Mouse (Mus musculus) gastrocnemius, postnatal 25 days (tissue): ENCODE measurements around the gene Acad12. TPM values are rescaled to one million over a fixed set of nuclear protein-coding genes. Genes with fewer than 3 reads are reported as not detected.
"Not testable (repeated sequence)": the region's sequence is repeated elsewhere in the genome, so short reads cannot be mapped to it uniquely, and the experiment has no call there.

Experiments used
- DNase-seq: peaks from one replicate; pipeline ENCODE4 v3.0.0; 2022
- long read RNA-seq, 2 experiments: library from polyadenylated mRNA; stranded (forward); transcript quantifications; one replicate each; pipeline ENCODE4 v2.0.0; 2021
- total RNA-seq, 2 experiments: library from RNA; stranded (reverse); gene quantifications; 1 replicate in 1 of 2; 2 replicates in 1 of 2; pipeline ENCODE4 v1.2.3; 2021

The Acad12 gene
- 10 to 100 TPM; 22.2 to 22.3 TPM for total RNA-seq
- long read RNA-seq, experiment 1, transcript Acad12-201 (11 exons, 3,881 nt): major isoform, 7 of 52 reads
- long read RNA-seq, experiment 1, partial matches to known transcripts: 2 of 52 reads
- long read RNA-seq, experiment 1, other reads (novel, unspliced or antisense): 43 of 52 reads
- long read RNA-seq, experiment 2, transcript Acad12-201 (11 exons, 3,881 nt): major isoform, 12 of 63 reads
- long read RNA-seq, experiment 2, partial matches to known transcripts: 5 of 63 reads
- long read RNA-seq, experiment 2, other reads (novel, unspliced or antisense): 46 of 63 reads

- DNase-seq: peak; percentile 83
Observed at GRCm38 (mm10) chr5:121618592-121619513, at the start of gene Acad12. Gene Acad12, minus strand, starts transcription at chr5:121618938.

DNA sequence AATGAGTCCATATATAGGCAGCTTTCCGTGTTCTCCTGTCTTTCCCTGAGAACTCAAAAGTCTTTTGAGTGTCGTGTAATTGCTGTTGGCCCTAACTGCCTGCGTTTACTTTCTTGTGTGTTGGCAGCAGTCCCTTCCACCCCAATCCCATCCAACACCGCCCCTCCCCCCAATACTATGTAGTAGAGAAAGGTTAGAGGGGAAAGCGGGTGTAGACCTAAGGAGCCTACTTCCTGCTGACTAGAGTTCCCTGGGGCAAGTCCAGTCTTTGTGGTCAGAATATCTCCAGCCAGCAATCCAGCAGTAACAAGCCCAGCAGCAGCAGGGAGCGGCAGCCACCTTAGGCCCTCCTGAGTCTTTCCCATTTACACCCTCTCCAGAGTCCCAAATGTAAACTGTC is 49.7 kb upstream of the Acad12 start:
- DNase-seq: no peak

DNA sequence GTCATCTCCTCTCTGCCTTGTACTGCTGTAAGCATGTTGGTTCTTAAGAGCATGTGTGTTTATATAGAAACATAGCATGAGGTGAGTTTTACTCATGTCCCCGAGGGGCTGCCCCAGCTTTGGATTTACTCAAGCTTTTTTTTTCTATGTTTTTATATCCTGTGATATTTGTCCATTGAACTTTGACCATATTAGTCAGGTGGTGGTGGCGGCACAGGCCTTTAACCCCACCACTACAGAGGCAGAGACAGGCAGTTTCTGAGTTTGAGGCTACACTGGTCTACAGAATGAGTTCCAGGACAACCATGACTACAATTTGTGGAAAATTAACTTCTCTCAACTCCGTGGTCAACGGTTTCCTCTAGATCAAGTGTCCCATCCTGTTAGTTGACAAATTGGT is 48.3 kb upstream of the Acad12 start:
- no peak for DNase-seq

- no peak for DNase-seq
Observed at GRCm38 (mm10) chr5:121664971-121665370, 46.2 kb upstream of the Acad12 start.

- DNase-seq: no peak
Observed at GRCm38 (mm10) chr5:121664078-121664477, 45.3 kb upstream of the Acad12 start.

- DNase-seq: no peak
Observed at GRCm38 (mm10) chr5:121663456-121663855, 44.7 kb upstream of the Acad12 start.

DNA sequence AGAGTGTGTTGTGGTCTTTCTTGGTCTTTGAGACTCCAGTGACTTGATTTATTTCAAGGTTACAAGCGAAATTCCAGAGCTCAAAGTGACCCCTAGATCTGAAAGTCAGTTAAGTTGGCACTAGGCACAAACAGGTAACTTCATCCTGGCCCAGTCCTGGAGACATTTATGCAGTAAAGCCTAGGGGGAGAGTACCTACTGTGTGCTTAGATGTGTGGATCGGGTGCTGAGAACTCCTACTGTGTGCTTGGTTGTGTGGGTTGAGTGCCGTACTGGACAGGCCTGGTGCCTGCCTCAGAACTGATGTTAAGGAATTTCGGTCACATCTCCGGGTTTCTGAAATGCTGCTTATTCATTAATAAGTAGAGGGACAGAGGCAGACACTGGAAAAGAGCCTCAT is 42.8 kb upstream of the Acad12 start:
- no peak for DNase-seq

DNA sequence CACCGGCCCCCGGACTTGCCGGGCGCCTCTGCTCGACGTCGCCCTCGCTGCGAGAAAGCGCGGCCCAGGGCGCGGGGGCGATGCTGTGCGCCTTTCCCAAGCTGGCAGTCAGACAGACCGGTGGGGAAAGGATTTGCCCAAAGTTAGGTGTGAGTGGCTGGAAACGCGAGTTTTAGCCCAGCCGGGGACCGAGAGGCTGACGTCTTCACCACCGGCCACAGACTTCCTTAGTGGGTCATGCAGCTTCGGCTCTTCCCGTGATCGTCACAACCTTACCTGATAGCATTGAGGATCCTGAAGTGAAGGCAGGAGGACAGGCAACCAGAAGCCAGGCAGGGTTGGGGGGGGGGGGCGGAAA is 42.1 kb upstream of the Acad12 start:
- DNase-seq: no peak

- DNase-seq: peak; percentile 93
Observed at GRCm38 (mm10) chr5:121660059-121660896, 41.5 kb upstream of the Acad12 start, which contains the start of the genes Acad10 and Brap. Gene Acad10, minus strand, starts transcription at chr5:121660514. Gene Brap, plus strand, starts transcription at chr5:121660563.

- not testable (repeated sequence) for DNase-seq
Observed at GRCm38 (mm10) chr5:121657656-121658055, 38.9 kb upstream of the Acad12 start.

- not testable (repeated sequence) for DNase-seq
Observed at GRCm38 (mm10) chr5:121656866-121657265, 38.1 kb upstream of the Acad12 start.

DNA sequence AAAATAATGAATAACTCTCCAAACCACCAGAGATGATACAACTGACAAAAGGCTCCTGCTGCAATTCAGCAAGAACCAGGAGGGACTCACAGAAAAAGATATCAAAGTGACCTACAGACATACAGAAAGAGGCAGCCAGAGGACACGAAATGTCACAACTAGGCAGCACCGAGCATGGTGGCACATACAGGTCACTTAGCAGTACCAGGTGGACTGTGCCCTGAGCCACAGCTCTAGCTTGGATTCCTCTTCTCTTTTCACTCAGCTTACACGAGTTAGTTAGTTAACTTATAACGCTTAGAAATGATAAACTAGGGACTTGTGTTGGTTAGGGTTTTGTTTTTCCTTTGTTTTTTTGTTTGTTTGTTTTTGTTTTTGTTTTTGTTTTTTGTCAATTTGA is 35.8 kb upstream of the Acad12 start:
- DNase-seq: no peak

GRCm38 (mm10) chr5:121649134-121649533 is 30.4 kb upstream of the Acad12 start:
- no peak for DNase-seq

- no peak for DNase-seq
Observed at GRCm38 (mm10) chr5:121639601-121640000, 20.9 kb upstream of the Acad12 start.

- DNase-seq: no peak
Observed at GRCm38 (mm10) chr5:121637296-121637695, 18.6 kb upstream of the Acad12 start.

DNA sequence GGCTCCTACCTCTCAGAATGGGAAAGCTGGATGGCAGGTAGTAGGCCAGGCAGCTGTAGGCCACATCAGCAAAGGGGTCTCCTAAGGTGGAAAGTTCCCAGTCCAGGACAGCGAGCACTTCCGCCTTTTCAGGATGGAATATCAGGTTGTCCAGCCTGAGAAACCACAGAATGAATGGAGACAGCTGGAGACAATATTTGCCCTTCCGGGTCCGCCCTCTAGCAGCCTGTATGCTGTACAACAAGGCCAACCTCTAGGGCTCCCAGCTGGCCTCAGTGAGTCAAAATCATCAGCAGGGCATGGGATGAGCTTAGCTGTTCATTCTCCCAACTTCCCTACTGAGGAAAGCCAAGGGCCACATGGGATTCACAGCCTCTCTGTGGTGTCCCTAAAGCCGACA is 15.9 kb upstream of the Acad12 start:
- DNase-seq: no peak

GRCm38 (mm10) chr5:121632804-121633203 is 14.1 kb upstream of the Acad12 start:
- no peak for DNase-seq

- DNase-seq: not testable (repeated sequence)
Observed at GRCm38 (mm10) chr5:121631106-121631647, 12.4 kb upstream of the Acad12 start.

DNA sequence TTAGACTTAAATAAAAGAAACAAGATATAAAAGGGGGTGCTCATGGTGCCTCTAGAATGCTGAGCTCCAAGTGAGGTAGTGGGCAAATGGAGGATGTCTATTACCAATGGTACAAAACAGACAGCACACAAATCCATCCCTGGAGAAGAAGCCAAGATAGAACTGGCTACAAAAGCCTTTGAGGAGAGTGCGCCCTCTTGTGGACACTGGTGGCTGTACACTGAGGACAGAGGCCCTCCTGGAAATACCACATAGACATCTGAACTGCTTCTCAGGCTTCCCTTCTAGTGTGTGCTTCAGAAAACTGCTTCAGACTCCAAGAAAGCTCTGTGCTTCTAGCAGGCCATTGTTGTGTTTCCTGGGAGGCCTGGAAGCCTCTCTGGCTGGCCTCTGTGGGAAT is 9.1 kb upstream of the Acad12 start:
- DNase-seq: peak; percentile 40

GRCm38 (mm10) chr5:121623241-121623640 is 4.5 kb upstream of the Acad12 start:
- no peak for DNase-seq

GRCm38 (mm10) chr5:121621102-121621501 is 2.4 kb upstream of the Acad12 start:
- DNase-seq: no peak

DNA sequence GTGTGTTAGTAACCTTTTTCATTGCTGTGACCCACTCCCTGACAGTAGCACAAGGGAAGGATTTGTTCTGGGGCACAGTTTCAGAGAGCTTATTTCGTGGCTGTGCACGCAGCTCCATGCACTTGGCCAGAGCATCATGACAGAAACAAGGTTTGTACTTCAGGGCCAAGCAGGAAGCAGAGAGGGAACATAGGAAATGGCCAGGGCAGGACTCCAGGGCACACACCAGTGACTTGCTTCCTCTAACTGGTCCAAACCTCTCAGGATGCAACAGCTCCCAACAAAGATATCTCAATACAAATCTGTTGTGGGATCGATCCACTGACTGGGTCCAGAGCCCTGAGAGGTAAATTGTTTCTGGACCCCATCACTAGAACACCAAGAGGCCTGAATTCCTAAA is 3.8 kb downstream of the Acad12 start:
- not testable (repeated sequence) for DNase-seq
